15 mouse cellular contexts compared by ENCODE assay signal in genomic region chr4:117138295-117139216, GRCm38 (mm10). TPM values are rescaled to one million over a fixed set of nuclear protein-coding genes. Genes with fewer than 3 reads are reported as not detected.
DNase-seq lines count a peak whose midpoint lies in the region; ATAC-seq lines count a peak whose summit lies in the region.
"Had no signal": no experiment of that assay in that cellular context is flagged by ENCODE, and none has a peak within 500 bp of the region (broad histone marks: within the 10 kb centered on the region; RNA-seq: fewer than 3 reads in every experiment).

No protein-coding gene starts in this region.

- no peaks in the 10 kb centered on the region for H3K9me3 ChIP-seq in megakaryocyte, embryonic 14.5 days
- H3K9me3 ChIP-seq: midbrain, embryonic 12.5 days had no signal

- no peaks in the 10 kb centered on the region for H3K36me3 ChIP-seq in megakaryocyte, embryonic 14.5 days (replicated peaks; ENCODE audit: low read length)
- H3K36me3 ChIP-seq: midbrain, embryonic 12.5 days had no signal

- peak overlapping the region; percentile 69 for H3K4me3 ChIP-seq in megakaryocyte, embryonic 14.5 days (replicated peaks)
- H3K4me3 ChIP-seq: midbrain, embryonic 12.5 days had no signal

- peaks cover 16% of the 10 kb centered on the region for H3K27me3 ChIP-seq in megakaryocyte, embryonic 14.5 days (replicated peaks)

- DNase-seq in ES-CJ7 (ENCODE audit: low read depth, low spot score) (peak; percentile 92), ZHBTc4 (ENCODE audit: low read depth, low spot score) (peak; percentile 89)
- DNase-seq in naive thymus-derived CD4-positive, alpha-beta T cell, adult 2 months (ENCODE audit: low read depth), result peak; percentile 45
- DNase-seq in cerebellum, postnatal 10 days, result no peak
- DNase-seq in B cell, adult 2 months, result no peak
- DNase-seq: right cerebral cortex, adult 18-20 months had no signal

- ATAC-seq in megakaryocyte, adult 5-6 weeks (ENCODE audit: poor library complexity, severe bottlenecking), result no peak
- ATAC-seq: forebrain, embryonic 14.5 days; hindbrain, embryonic 16.5 days had no signal

- peaks cover 54% of the 10 kb centered on the region for H3K4me1 ChIP-seq in megakaryocyte, embryonic 14.5 days

RNA-seq across cellular contexts. Expression of gene Plk3, which starts 4.8 kb away (rescaled TPM):
- 13.2 and 16.0 TPM in 2 replicates for polyA plus RNA-seq in megakaryocyte, embryonic 14.5 days (2012; ENCODE audit: insufficient read depth, low replicate concordance)
- total RNA-seq in megakaryocyte, adult 5-6 weeks (2015), result 4.9 and 6.2 TPM in 2 replicates
- 3.0 and 4.2 TPM in 2 replicates for total RNA-seq in megakaryocyte, adult 5-6 weeks (2017)

RNA-seq across cellular contexts. Expression of gene Tctex1d4, which starts 12.0 kb away (rescaled TPM):
- 12.1 TPM in 1 of 2 replicates, not detected in the other for polyA plus RNA-seq in megakaryocyte, embryonic 14.5 days (2012; ENCODE audit: insufficient read depth, low replicate concordance)
- 2.1 TPM in 1 of 2 replicates, not detected in the other for total RNA-seq in megakaryocyte, adult 5-6 weeks (2015)
- total RNA-seq in megakaryocyte, adult 5-6 weeks (2017), result 0.53 and 2.8 TPM in 2 replicates
- total RNA-seq: adrenal gland, adult 2 months; heart, postnatal 14 days had no signal
- polyA plus RNA-seq: adrenal gland, adult 2 months; heart, embryonic 11.5 days; midbrain, embryonic 12.5 days; stomach, embryonic 14.5 days had no signal

RNA-seq across cellular contexts. Expression of gene Btbd19, which starts 13.0 kb away (rescaled TPM):
- polyA plus RNA-seq in megakaryocyte, embryonic 14.5 days (2012; ENCODE audit: insufficient read depth, low replicate concordance), result 12.4 and 46.5 TPM in 2 replicates
- total RNA-seq in megakaryocyte, adult 5-6 weeks (2015), result 5.3 and 5.9 TPM in 2 replicates
- total RNA-seq in megakaryocyte, adult 5-6 weeks (2017), result 10.4 and 11.1 TPM in 2 replicates

RNA-seq across cellular contexts. Expression of gene Rps8, which starts 17.5 kb away (rescaled TPM):
- 358 and 2,282 TPM in 2 replicates for polyA plus RNA-seq in megakaryocyte, embryonic 14.5 days (2012; ENCODE audit: insufficient read depth, low replicate concordance)
- total RNA-seq in megakaryocyte, adult 5-6 weeks (2015), result 2,618 and 2,625 TPM in 2 replicates
- 984 and 1,065 TPM in 2 replicates for total RNA-seq in megakaryocyte, adult 5-6 weeks (2017)

RNA-seq across cellular contexts. Expression of gene Ptch2, which starts 42.7 kb away (rescaled TPM):
- polyA plus RNA-seq in megakaryocyte, embryonic 14.5 days (2012; ENCODE audit: insufficient read depth, low replicate concordance), result 11.8 TPM in 1 of 2 replicates, not detected in the other
- 0.13 and 0.34 TPM in 2 replicates for total RNA-seq in megakaryocyte, adult 5-6 weeks (2015)
- 0.08 and 0.11 TPM in 2 replicates for total RNA-seq in megakaryocyte, adult 5-6 weeks (2017)

Comparison
In these comparisons a context has a peak if more than half of its experiments do, and no peak if none do; other contexts are left out.
1. DNase-seq: peak in ES-CJ7 (single experiment), ZHBTc4 (single experiment) and naive thymus-derived CD4-positive, alpha-beta T cell, adult 2 months (single experiment); none in cerebellum, postnatal 10 days (0 of 2) and B cell, adult 2 months (0 of 2).